Mouse (Mus musculus) intestine, embryonic 16.5 days (tissue): Measurements from ENCODE around the gene Olfr685. TPM values are rescaled to one million over a fixed set of nuclear protein-coding genes. Genes with fewer than 3 reads are reported as not detected.

Source experiments
- ATAC-seq: fragments of 200-750 bp; cut with Nextera tagmentation; 2 replicates; pipeline ENCODE4 v1.8.0; 2017; ENCODE audit warnings: moderate TSS enrichment, moderate library complexity
- H3K27ac ChIP-seq: fragments of 300-500 bp; sonication (generic); 2 replicates; pipeline ENCODE4 v1.5.1; 2014; ENCODE audit warnings: mild to moderate bottlenecking, low read length
- H3K27me3 ChIP-seq: fragments of 300-500 bp; sonication (generic); replicated peaks from 2 replicates; pipeline ENCODE4 v1.6.1; 2014; ENCODE audit warnings: low read length, control low read depth, mixed read lengths; ENCODE audit not compliant: control insufficient read depth, insufficient read depth
- H3K36me3 ChIP-seq: fragments of 300-500 bp; sonication (generic); 2 replicates; pipeline ENCODE4 v1.6.1; 2014; ENCODE audit warnings: low read length, control low read depth; ENCODE audit not compliant: control insufficient read depth, insufficient read depth
- H3K4me1 ChIP-seq: fragments of 300-500 bp; sonication (generic); 2 replicates; pipeline ENCODE4 v1.6.1; 2014; ENCODE audit warnings: low read length, control low read depth, mixed read lengths; ENCODE audit not compliant: control insufficient read depth, insufficient read depth
- H3K4me2 ChIP-seq: fragments of 300-500 bp; sonication (generic); 2 replicates; pipeline ENCODE4 v1.6.1; 2014; ENCODE audit warnings: low read depth, low read length, control low read depth
- H3K4me3 ChIP-seq: fragments of 300-500 bp; sonication (generic); 2 replicates; pipeline ENCODE4 v1.5.1; 2014; ENCODE audit warnings: mild to moderate bottlenecking, low read length
- H3K9ac ChIP-seq: fragments of 300-500 bp; sonication (generic); 2 replicates; pipeline ENCODE4 v1.6.1; 2014; ENCODE audit warnings: low read depth, low read length
- H3K9me3 ChIP-seq: fragments of 300-500 bp; sonication (generic); 2 replicates; pipeline ENCODE4 v1.6.1; 2016; ENCODE audit warnings: low read length, control low read depth; ENCODE audit not compliant: control insufficient read depth
- WGBS: fragments of 180-500 bp; shearing (Covaris S2); extraction: QIAGEN DNeasy Blood & Tissue Kit; methylation state at CpG from one replicate; pipeline ENCODE4 v1.1.7; 2014; 5-methylcytosine and 5-hydroxymethylcytosine counted together
- polyA plus RNA-seq: library from polyadenylated mRNA; unstranded; fragments of >200 nt; fragmentation: Nextera tagmentation; extraction: Ambion mirVana; gene quantifications from 2 replicates; pipeline ENCODE4 v1.2.1, GENCODE M21; 2015

Olfr685 gene
- polyA plus RNA-seq = not detected in 2 replicates

DNA sequence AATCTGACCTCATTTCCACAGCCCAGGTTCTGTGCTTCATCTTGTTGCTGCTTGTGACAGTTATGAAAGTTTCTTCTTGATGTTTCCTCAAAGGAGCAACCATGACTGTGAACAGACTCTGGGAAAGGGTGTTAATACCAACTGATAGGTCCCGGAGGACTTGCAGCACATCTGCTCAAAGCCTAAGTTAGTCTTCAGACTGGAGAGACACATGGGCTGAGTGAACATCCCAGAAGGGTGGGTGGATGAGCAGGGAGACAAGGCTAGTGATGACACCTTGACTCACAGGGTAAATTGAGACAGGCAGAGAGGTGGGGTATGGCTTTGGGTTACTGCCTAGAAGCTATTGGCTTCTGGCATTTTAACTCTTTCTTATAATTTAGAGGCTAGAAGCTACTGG is at the start of gene Olfr685:
TSS of gene Olfr685 (minus strand) at position 101 of the 400 bp plus-strand sequence.
- Histone ChIP-seq H3K4me1 (no peaks in the 10 kb centered on the region), H3K36me3 (no peaks in the 10 kb centered on the region), H3K27me3 (no peaks in the 10 kb centered on the region), H3K4me3 (no peak within 1 kb of the TSS), H3K9ac (no peak within 1 kb of the TSS), H3K27ac (no peak within 1 kb of the TSS), H3K9me3 (no peaks in the 10 kb centered on the region), H3K4me2 (no peak within 1 kb of the TSS)
- no peak for ATAC-seq
- 79% methylated on average over 1 of the region's 1 CpGs for WGBS

DNA sequence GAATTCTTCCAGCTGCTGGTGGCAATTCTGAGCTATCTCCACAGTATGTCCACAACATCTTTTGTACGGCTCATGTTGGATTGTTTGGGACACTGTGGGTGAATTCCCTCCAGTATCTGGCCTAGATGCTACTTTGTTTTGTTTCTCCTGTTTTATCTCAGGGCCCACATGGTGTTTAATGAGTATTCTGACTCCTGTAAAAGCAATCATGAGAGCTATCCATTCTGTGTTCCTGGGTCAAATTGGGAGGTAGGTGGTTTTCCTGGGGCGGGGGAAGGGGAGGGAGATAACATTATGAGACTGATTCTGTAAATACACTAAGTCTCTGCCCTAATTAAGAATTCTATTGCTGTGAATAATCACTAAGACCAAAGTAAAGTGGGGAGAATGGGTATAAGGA is 43.6 kb upstream of the Olfr685 start:
- H3K9me3 ChIP-seq = no peaks in the 10 kb centered on the region
- no peaks in the 10 kb centered on the region for H3K4me1 ChIP-seq
- no peak overlapping the region for H3K27ac ChIP-seq
- no peaks in the 10 kb centered on the region for H3K27me3 ChIP-seq
- no peak for ATAC-seq
- H3K4me3 ChIP-seq = no peak overlapping the region
- H3K9ac ChIP-seq = no peak overlapping the region
- H3K4me2 ChIP-seq = no peak overlapping the region
- no peaks in the 10 kb centered on the region for H3K36me3 ChIP-seq
- WGBS = 84% methylated on average over 2 of the region's 2 CpGs

DNA sequence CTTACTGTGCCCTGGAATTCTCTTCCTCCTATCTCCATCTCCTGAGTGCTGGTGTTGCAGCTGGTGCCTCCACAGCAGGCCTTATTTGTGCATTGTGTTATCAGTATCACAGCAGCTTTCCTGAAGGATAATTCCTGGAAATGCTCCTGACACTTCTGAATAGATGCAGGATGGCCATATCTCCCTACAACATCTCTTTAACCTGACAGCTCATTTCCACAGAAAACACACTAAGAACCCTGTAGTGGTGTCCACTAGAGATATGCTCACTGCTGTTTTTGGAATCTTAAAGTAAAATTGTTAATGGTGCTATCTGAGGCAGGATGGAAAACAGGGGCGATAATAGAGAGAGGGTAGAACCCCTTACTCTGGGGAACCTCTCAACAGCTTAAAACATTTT is 42.3 kb upstream of the Olfr685 start:
- Histone ChIP-seq H3K4me3 (no peak overlapping the region), H3K9me3 (no peaks in the 10 kb centered on the region), H3K36me3 (no peaks in the 10 kb centered on the region), H3K9ac (no peak overlapping the region), H3K27ac (no peak overlapping the region), H3K4me1 (no peaks in the 10 kb centered on the region), H3K4me2 (no peak overlapping the region), H3K27me3 (no peaks in the 10 kb centered on the region)
- ATAC-seq = no peak
- WGBS = 82% methylated on average over 1 of the region's 1 CpGs

DNA sequence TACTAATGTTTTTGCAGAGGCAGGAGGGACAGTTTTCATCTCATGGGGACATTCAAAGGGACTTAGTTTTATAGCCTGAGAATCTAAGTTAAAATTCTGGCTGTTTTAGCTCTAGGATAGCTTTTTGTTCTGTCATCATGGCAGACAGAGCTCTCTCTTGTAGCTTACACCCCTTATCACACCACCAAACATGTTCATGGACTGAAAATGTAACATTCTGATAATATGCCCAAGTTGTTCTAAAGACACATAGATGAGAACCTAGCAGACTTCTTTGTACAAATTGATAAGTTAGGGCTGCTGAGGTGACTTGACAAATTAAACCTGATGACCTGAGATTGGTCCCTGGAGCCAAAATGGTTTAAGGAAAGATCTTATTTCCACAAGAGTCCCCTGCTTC is 40.9 kb upstream of the Olfr685 start:
- no peak overlapping the region for H3K4me2 ChIP-seq
- H3K9me3 ChIP-seq = no peaks in the 10 kb centered on the region
- H3K27me3 ChIP-seq = no peaks in the 10 kb centered on the region
- H3K4me1 ChIP-seq = no peaks in the 10 kb centered on the region
- no peaks in the 10 kb centered on the region for H3K36me3 ChIP-seq
- no peak overlapping the region for H3K9ac ChIP-seq
- ATAC-seq = no peak
- H3K4me3 ChIP-seq = no peak overlapping the region
- H3K27ac ChIP-seq = no peak overlapping the region

DNA sequence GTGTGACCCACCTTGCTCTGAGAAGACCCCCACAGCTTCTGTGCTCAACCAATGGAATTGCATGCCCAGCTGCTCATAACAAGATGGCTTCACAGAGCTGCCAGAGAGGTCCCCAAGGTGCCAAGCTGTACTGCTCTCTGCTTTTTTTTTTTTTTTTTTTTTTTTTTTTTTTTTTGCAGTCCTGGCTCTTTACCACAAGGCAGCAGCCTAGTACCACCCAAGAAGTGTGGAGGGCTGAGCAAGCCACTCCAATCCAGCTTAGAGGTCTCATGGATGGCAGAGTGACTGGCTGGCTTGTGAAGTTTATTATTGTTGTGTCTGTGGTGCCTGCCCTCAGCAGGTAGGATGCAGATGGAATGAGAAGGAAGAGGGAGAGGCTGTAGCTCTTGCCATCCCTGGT is 40.3 kb upstream of the Olfr685 start:
- no peak overlapping the region for H3K9ac ChIP-seq
- ATAC-seq = no peak
- no peaks in the 10 kb centered on the region for H3K36me3 ChIP-seq
- no peak overlapping the region for H3K4me3 ChIP-seq
- no peak overlapping the region for H3K4me2 ChIP-seq
- H3K27ac ChIP-seq = no peak overlapping the region
- no peaks in the 10 kb centered on the region for H3K27me3 ChIP-seq
- no peaks in the 10 kb centered on the region for H3K4me1 ChIP-seq
- H3K9me3 ChIP-seq = no peaks in the 10 kb centered on the region

DNA sequence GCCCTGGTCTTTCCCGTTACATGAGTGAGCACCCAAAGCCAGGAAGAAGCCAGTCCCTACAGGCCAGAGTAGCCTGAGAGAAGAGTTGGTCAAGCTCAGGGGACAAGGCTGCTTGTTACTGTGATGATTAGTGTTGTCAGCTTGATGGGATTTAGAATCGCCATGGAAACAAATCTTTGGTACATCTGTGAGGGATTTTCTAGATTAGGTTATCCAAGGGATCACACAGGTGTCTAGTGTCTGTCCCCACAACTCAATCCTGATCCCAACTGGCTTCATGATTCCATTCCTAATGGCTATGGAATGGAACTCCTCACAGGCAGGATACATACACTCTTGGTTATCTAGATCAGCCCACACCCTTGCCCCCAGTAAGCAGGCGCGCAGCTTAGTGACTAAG is 32.5 kb upstream of the Olfr685 start:
- no peak for ATAC-seq
- Histone ChIP-seq H3K9me3 (no peaks in the 10 kb centered on the region), H3K36me3 (no peaks in the 10 kb centered on the region), H3K4me2 (no peak overlapping the region), H3K27me3 (no peaks in the 10 kb centered on the region), H3K4me3 (no peak overlapping the region), H3K4me1 (no peaks in the 10 kb centered on the region), H3K9ac (no peak overlapping the region), H3K27ac (no peak overlapping the region)
- WGBS = 71% methylated on average over 4 of the region's 4 CpGs

DNA sequence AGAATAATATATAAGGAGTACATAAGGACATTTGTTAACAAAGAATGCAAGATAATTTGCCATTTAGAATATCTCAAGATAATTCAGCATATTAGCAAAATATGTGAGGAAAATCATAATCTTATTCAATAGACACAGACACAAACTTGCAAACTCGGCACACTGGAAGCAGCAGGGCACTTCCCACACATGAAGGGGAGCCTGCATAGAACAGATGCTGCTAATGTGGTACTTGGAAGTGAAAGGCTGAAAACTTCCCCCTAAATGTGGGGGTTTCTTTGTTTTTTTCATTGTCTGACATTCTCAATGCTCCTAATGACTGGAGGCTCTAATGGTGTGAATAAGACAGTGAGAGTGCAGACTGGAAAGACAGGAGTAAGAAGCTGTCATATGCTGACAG is 28.9 kb upstream of the Olfr685 start:
- ATAC-seq = no peak
- 56% methylated on average over 1 of the region's 1 CpGs for WGBS
- Histone ChIP-seq H3K36me3 (no peaks in the 10 kb centered on the region), H3K4me3 (no peak overlapping the region), H3K4me2 (no peak overlapping the region), H3K4me1 (no peaks in the 10 kb centered on the region), H3K27me3 (no peaks in the 10 kb centered on the region), H3K9ac (no peak overlapping the region), H3K27ac (no peak overlapping the region), H3K9me3 (no peaks in the 10 kb centered on the region; the same call in 1 of the 2 replicates)

DNA sequence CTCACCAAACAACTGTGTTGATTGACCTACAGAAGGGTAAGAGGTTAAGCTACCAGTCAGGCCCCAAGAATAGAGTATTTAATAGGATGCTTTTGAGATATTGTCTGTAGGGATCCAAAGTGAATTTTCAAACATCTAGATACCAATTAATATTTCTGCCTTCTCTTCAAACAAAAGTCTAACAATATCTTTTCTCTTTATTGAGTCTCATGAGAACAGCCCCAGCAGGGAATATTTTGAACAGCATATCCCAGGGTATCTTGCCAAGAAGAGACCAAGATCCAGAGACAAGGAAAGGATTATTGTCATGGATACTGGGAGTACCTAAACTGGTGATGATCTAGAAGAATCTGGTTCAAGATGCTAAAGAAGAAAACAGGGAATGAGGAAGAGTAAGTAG is 21.6 kb upstream of the Olfr685 start, which contains the start of gene Olfr686:
TSS of gene Olfr686 (minus strand) at position 101 of the 400 bp plus-strand sequence.
- Histone ChIP-seq H3K4me1 (no peaks in the 10 kb centered on the region), H3K4me2 (no peak within 1 kb of the TSS), H3K36me3 (no peaks in the 10 kb centered on the region), H3K9ac (no peak within 1 kb of the TSS), H3K27me3 (no peaks in the 10 kb centered on the region), H3K9me3 (no peaks in the 10 kb centered on the region; the same call in 1 of the 2 replicates), H3K4me3 (no peak within 1 kb of the TSS), H3K27ac (no peak within 1 kb of the TSS)
- ATAC-seq = no peak

DNA sequence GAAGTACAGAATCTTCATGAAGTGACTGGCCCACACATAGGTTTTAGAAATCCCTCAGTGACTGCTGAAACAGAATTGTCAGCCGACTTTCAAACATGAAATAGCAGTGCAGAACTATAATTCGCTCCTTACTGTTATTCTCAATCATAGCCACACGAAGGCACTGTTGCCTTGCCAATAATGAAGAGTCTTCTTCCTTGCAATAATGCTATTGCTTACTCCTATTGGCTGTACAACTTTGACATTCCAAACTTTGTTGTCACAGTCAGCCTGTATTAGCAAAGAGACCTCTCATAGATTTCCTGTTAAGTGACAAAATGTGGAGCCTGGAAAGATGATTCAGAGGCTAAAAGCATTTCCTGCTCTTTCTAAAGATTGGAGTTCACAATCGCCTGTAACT is 15.0 kb downstream of the Olfr685 start:
- H3K4me1 ChIP-seq = no peaks in the 10 kb centered on the region
- H3K27me3 ChIP-seq = no peaks in the 10 kb centered on the region
- H3K27ac ChIP-seq = no peak overlapping the region
- no peak overlapping the region for H3K4me2 ChIP-seq
- no peak overlapping the region for H3K9ac ChIP-seq
- H3K4me3 ChIP-seq = no peak overlapping the region
- no peak for ATAC-seq
- H3K9me3 ChIP-seq = no peaks in the 10 kb centered on the region
- 51% methylated on average over 4 of the region's 4 CpGs for WGBS
- no peaks in the 10 kb centered on the region for H3K36me3 ChIP-seq

DNA sequence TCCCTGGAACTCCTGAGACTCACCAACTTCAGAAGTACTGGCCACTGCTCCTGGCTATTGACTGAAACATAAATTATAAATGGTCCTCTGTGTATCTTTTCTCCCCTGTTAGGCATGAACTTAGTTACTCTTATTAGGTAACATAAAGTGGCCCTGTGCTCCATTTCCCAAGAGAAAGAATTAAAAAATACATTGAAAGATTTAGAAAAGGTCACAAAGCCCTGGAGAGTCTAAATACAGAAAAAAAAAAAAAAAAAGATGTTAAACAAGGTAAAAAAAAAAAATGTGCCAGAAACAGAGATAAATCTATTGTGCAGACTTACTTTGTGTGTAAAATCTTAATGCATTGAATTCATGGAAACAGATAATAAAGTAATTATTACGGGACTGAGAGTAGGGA is 22.3 kb downstream of the Olfr685 start, which contains the start of gene Olfr684:
TSS of gene Olfr684 (minus strand) at position 101 of the 400 bp plus-strand sequence.
- ATAC-seq = no peak
- no peak within 1 kb of the TSS for H3K27ac ChIP-seq
- no peaks in the 10 kb centered on the region for H3K9me3 ChIP-seq
- no peak within 1 kb of the TSS for H3K4me2 ChIP-seq
- H3K9ac ChIP-seq = no peak within 1 kb of the TSS
- no peaks in the 10 kb centered on the region for H3K36me3 ChIP-seq
- WGBS = 55% methylated on average over 1 of the region's 1 CpGs
- H3K4me1 ChIP-seq = no peaks in the 10 kb centered on the region
- H3K4me3 ChIP-seq = no peak within 1 kb of the TSS
- no peaks in the 10 kb centered on the region for H3K27me3 ChIP-seq
